Mouse (Mus musculus) olfactory bulb, adult 2 months (tissue): ENCODE results near the gene Parvb.

Experiments used
- CTCF ChIP-seq: fragments of 200-500 bp; IDR thresholded peaks from 2 replicates; pipeline ENCODE4 v1.5.1; 2012; ENCODE audit warnings: low read depth, mild to moderate bottlenecking, low read length, moderate library complexity; ENCODE audit not compliant: insufficient read depth
- POLR2A ChIP-seq: fragments of 200-500 bp; IDR thresholded peaks from 2 replicates; pipeline ENCODE4 v1.6.1; 2012; ENCODE audit warnings: mild to moderate bottlenecking, low read depth, low read length, moderate library complexity; ENCODE audit not compliant: insufficient read depth

DNA sequence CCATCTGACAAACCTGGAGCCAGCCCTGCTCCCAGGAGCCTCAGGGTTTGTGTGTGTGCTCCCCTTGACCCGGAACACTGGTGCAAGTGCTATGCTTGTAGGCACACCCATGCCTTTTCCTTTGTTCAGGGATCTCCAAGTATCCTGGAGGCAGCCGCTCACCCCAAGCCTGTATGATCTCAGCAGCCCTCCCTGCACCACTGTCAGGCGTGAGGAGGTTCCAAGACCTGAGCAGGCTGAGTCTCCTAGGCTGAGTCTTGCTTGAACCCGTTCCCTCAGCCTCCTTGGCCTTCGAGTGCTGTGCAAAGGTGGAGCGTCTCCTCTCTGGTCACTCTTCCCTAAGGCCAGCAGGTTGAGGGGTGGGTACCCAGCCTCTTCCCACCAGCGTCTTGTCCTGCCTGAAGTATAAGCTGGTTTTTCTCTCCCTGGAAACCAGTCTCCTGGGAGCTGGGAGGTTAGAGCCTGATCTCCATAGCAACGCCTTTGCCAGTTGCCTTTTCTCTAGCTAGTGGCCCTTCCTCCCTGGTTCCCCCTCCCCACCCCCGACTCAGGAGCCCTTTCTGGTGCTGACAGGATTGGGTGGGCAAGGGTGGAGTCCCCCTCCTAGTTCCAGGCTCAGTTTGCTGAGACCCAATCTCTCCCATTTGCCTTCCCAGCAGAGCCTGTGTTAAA is 68.0 kb downstream of the Parvb start:
- TF ChIP-seq CTCF (0 out of 2 replicates have a peak, but pooled peaks have one; percentile 4), POLR2A (no peak)
